Mouse (Mus musculus) yolk sac, embryonic 10.5 days (tissue): ENCODE data around the gene Jazf1.

Experiments used
- DNase-seq: peaks from one replicate; pipeline ENCODE4 v3.0.0-alpha.2; 2017; ENCODE audit warnings: low spot score

Jazf1 gene

DNA sequence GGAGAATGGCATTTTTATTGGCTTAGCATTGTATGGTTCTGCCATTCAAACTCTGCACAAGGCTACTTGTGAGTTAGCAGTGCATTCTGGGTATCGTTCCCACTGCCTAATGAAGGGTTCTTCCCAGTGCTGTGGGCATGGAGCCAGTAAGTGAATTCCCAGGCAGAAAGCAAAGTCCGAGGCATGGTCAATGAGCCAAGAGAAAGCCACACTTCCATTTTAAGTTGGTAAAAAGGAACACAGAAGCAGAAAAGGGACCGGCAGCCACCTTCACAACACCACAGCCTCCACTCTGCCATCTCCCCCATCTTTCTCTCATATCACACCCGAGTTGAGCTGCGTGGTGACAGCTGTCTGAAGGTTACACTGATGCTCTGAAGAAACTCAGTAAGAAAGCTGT, 217.4 kb downstream of the Jazf1 start:
- DNase-seq, result no peak

GRCm38 (mm10) chr6:52848199-52848598, 220.2 kb downstream of the Jazf1 start:
- DNase-seq, result no peak

- no peak for DNase-seq
Observed at GRCm38 (mm10) chr6:52846314-52846713, 222.1 kb downstream of the Jazf1 start.

GRCm38 (mm10) chr6:52844741-52845140, 223.7 kb downstream of the Jazf1 start:
- no peak for DNase-seq

GRCm38 (mm10) chr6:52843027-52843426, 225.4 kb downstream of the Jazf1 start:
- DNase-seq, result peak; percentile 24

- DNase-seq, result no peak
Observed at GRCm38 (mm10) chr6:52842598-52842997, 225.8 kb downstream of the Jazf1 start.

DNA sequence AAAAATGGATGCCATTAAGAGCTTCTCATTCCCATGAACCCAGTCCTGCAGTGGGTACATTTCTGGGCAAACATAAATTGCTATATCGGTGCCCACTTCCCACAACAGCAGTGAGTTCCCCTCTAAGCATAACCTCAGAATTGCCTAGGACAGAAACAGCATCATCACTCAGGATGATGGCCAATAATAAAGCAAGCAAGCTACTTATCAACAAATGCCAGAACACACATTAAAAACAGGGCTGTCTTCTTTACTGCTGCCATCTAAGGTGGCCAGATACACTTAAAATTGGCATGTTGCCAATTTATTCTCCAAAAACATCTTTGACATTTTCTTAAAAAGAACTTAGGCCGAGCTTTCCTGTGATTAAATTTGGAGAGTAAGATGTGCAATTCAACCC, 226.8 kb downstream of the Jazf1 start:
- DNase-seq, result no peak

DNA sequence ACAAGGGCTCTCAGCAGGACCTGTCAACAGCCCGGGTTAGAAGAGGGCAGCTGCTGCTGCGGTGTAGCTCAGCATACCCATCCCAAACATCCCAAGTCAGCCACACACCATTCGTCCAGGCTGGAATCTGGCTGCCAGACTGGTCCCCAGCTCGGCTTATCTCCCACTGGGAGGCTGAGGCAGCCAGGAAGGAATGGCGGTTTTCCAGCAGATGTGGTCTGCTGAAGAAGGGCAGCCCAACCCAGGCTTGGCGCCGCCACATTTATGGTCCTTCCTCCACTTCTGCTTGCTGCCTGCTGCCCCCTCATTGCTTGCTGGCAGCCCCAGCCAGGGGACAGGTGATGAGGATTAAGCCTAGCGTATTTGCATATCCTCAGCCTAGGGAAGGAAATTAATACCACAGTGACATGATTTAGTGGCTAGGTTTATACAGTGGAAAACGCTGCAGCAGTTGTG, 227.8 kb downstream of the Jazf1 start:
- DNase-seq, result peak; percentile 26

GRCm38 (mm10) chr6:52838691-52839090, 229.7 kb downstream of the Jazf1 start:
- peak; percentile 73 for DNase-seq

DNA sequence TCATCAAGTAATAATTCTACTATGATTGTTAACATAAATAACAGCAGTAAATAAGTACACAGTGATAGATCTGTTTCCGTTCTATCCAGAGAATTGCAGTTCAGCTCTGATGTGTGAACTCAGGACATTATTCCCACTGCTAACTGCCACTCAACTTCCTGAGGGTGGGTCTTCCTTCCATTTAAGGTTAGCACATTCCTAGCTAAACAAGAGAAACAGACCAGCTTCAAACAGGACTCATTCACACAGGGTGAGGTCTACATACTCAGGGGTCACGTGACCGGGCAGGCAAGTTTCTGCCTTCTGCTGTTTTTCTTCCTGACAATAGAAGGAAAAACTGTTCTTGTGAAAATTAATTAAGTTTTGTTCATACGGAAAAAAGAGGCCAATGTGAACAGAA, 230.6 kb downstream of the Jazf1 start:
- no peak for DNase-seq

DNA sequence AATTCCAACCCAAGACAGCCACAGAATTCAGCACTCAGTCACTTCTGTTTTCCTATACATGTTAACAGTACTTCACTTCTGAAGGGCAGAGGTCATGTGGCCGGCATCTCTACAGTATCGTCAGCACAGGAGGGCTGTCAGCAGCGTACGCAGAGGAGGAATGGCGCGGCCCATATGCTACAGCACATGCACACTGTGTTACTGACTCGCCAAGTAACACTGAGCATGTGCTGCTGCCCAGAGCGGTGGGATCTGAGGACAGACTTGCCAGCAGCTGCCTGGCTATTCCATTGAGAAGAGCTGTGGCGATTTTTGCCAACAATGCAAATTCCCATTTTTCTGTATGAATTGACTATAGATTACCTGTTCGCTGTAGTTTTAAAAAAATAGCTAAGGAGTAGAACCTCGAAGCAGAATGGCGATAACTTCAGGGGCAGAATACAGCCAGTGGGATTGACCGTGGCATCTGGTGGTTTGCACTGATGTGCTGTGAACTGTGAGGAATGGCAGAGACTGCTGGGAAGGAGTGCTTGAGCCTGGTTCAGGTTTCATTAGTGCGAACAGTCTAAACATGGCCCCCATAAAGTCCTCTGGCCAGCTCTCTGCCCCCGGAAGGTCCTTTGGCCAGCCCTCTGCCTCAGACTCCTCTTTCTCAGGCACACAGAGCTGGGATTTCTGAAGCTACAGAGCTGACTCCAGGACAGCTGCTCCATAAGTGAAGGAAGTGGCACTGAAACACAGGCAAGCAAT, 232.1 kb downstream of the Jazf1 start:
- no peak for DNase-seq

- no peak for DNase-seq
Observed at GRCm38 (mm10) chr6:52827752-52828277, 240.6 kb downstream of the Jazf1 start.

DNA sequence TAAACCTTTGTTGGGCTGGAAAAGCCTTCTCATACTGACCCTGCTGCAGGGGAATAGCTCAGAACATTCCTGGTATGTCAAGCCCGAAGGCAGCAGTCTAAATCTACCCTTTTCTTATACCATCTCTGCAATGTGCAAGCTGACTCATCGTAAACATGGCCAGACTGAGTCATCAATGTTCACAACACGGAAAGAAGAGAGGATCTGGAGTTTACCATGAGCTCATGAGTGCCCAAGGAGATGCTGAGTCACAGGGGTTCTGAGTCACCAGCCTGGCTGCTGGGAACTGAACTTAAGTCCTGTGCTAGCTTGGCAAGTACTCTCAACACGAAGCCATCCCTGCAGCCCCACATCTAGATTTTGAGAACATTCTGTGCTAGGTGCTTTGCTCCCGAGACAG, 242.9 kb downstream of the Jazf1 start:
- DNase-seq, result peak; percentile 39

DNA sequence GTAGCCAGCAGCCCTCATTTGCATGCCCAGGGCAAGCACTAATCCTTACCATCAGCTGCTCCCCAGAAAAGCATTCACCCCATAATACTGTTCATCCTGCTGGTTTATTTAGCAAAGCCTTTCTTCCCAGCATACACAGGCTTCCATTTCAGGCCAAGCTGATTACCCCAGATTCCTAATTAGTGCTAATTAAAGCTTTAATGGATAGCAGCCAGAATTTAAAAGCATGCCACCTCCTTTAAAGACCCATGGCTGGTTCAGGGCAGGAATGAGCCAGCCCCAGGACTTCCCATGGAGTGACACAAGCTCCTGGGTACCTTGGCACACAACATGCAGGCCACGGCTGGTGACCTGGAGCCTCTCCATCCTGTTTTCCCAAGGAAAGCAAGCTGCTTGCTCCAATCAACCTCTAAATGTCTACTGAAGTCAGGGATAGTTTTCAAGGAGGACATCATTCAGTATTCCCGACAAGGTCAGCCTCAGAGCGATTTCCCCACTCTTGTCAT, 243.4 kb downstream of the Jazf1 start:
- no peak for DNase-seq

DNA sequence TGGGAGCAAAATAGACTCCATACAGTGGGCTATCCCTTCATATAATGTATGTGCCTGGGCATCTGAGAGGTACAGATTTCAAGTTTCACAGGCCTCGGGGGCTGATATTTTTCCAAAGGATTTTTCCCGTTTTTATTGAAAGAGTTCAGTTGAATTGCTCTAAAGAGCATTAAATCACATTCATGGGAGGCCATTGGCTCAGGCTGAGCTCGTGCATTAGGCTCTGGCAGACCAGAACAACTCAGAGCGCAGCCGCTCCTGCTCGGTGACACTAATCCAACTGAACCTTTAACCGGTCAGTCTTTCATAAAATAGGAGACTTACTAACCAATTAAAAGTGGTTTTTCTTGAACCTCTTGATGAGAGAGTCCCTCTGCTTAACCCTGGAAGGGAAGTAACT, 245.4 kb downstream of the Jazf1 start:
- DNase-seq, result no peak

DNA sequence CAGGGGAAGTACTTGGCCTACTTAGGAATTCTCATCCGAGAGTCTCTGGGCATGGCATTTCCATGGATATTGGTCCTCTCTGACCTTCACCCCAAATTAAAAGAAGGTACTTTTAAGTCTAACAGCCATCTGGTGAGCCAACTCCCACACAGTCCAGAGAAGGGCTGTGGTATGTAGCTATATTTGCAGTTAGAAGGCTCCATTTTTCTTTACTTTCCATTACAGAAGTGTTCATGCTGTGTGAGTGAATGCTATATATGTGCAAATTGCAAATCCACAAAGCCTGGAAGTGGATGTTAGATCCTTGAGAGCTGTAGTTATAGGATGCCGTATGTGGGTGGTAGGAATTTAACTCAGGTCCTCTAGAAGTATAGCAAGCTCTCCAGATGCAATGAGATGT, 245.8 kb downstream of the Jazf1 start:
- DNase-seq, result no peak

DNA sequence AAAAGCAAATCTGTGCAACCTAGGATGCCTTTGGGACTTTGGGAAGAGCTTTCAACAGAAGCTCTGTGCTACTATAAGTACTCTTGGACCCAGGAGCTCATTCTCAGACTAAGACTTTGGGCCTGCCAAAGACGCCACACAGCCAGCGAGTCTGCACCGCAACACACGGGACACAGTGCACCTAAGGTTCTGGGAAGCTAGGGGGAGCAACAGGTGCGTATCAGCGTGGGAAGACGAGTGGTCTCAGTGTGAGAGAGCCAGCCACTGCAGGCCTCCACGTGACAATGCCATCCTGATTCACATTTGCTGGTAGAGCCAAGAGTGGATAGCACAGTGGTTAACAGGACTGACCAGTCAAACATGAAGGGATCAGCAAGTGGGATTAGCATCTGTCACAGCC, 249.1 kb downstream of the Jazf1 start:
- DNase-seq, result no peak

DNA sequence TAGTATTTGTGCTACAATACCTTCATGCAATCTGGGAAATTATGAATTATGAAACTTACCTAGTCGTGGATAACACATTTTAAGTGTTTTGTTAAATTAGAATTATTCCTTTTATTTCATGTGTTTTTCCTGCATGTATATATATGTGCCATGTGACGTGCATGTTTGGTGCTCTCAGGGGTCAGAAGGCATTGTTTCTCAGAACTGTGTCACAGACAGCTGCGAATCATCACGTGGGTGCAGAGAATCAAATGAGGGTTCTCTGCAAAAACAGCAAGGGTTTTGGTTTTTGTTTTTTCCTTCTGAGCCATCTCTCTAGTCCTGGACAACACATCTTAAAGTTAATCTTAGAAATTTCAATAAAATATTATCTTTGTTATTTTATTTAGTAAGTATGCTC, 250.4 kb downstream of the Jazf1 start:
- DNase-seq, result no peak

GRCm38 (mm10) chr6:52817203-52817874, 251.1 kb downstream of the Jazf1 start:
- DNase-seq, result no peak

GRCm38 (mm10) chr6:52805237-52805856, 263.1 kb downstream of the Jazf1 start:
- no peak for DNase-seq

DNA sequence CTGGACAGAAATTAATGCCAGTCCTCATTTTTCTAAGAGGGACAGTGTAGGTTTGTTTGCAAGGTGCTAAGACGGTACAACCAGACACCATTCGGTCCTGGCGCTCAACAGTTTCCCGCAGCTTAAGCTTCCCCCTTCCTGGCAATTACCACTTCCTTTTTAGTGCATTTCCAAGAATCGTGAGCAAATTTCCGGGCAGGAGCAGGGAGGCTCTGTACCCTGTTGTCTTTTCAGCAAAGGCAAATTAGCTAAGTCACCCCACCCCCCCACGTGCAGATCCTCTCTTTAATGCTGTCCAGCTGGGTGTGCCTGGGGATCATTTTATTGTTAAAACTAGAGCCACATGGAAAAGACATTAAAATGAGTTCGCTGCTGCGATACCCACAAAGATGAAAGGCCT, 266.2 kb downstream of the Jazf1 start:
- DNase-seq, result peak; percentile 28

GRCm38 (mm10) chr6:52797252-52797800, 271.1 kb downstream of the Jazf1 start:
- DNase-seq, result no peak
